Mouse (Mus musculus) cortical plate, adult 2 months (tissue): ENCODE measurements around the gene Tm9sf3.

ENCODE experiments used
- CTCF ChIP-seq: fragments of 200-500 bp; IDR thresholded peaks from 2 replicates; pipeline ENCODE4 v1.5.1; 2011; ENCODE audit warnings: mild to moderate bottlenecking, control low read depth, low read length; ENCODE audit not compliant: insufficient read depth; ENCODE audit errors: extremely low read depth
- POLR2A ChIP-seq: fragments of 200-500 bp; IDR thresholded peaks from 2 replicates; pipeline ENCODE4 v1.6.1; 2011; ENCODE audit warnings: mild to moderate bottlenecking, low read length, control low read depth; ENCODE audit not compliant: insufficient read depth; ENCODE audit errors: extremely low read depth

DNA sequence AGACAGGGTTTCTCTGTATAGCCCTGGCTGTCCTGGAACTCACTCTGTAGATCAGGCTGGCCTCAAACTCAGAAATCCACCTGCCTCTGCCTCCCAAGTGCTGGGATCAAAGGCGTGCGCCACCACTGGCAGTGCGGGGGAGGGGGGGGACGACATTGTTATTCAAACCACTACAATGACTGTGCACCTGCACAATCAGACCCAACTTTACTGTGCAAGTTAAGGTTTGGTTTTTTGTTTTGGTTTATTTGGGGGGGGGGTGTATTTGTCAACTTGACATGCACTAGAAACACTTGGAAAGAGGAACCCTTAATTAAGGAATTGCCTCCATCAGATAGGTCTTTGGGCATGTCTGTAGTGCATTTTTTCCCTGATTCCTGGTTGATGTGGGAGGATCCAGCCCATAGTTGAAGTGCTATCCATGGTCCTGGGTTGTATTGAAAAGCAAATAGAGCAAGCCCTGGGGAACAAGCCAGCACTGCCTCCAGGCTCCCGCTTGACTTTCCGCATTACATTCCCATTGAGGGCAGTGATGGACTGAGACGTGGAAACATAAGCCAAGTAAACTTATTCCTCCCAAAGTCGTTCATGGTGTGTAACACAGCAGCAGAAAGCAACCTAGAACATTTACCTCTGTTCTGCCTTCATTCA lies 2.6 kb upstream of the Tm9sf3 start:
- no peak for TF ChIP-seq POLR2A
- no peak for TF ChIP-seq CTCF
